Mouse (Mus musculus) cortical plate, adult 2 months (tissue): Measurements from ENCODE around the gene Rgs12.

Source experiments
- CTCF ChIP-seq: fragments of 200-500 bp; IDR thresholded peaks from 2 replicates; pipeline ENCODE4 v1.5.1; 2011; ENCODE audit warnings: mild to moderate bottlenecking, control low read depth, low read length; ENCODE audit not compliant: insufficient read depth; ENCODE audit errors: extremely low read depth
- POLR2A ChIP-seq: fragments of 200-500 bp; IDR thresholded peaks from 2 replicates; pipeline ENCODE4 v1.6.1; 2011; ENCODE audit warnings: mild to moderate bottlenecking, low read length, control low read depth; ENCODE audit not compliant: insufficient read depth; ENCODE audit errors: extremely low read depth

GRCm38 (mm10) chr5:34932458-34932806 is 16.8 kb upstream of the Rgs12 start:
- TF ChIP-seq POLR2A (no peak), CTCF (no peak)
